Mouse (Mus musculus) ES-E14 (cell line): ENCODE measurements at regions not wholly inside any gene's neighbourhood (a gene's known extent, or its start where the extent isn't known, plus 50 kb on each side); places are given as distances from the start of the nearest gene placed in this dataset.

Experiments used
- CHD2 ChIP-seq: IDR thresholded peaks from 2 replicates; pipeline ENCODE4 v1.6.1; 2014; ENCODE audit warnings: mild to moderate bottlenecking, low read depth, low read length, inconsistent platforms
- HCFC1 ChIP-seq: IDR thresholded peaks from 2 replicates; pipeline ENCODE4 v1.6.1; 2012; ENCODE audit warnings: low read length, inconsistent platforms, borderline replicate concordance; ENCODE audit not compliant: insufficient read depth
- MAFK ChIP-seq: IDR thresholded peaks from 2 replicates; pipeline ENCODE4 v1.6.1; 2014; ENCODE audit warnings: mild to moderate bottlenecking, low read depth, low read length, inconsistent platforms; ENCODE audit not compliant: insufficient read depth
- ZNF384 ChIP-seq: IDR thresholded peaks from 2 replicates; pipeline ENCODE4 v1.6.1; 2012; ENCODE audit warnings: low read depth, low read length, inconsistent platforms

DNA sequence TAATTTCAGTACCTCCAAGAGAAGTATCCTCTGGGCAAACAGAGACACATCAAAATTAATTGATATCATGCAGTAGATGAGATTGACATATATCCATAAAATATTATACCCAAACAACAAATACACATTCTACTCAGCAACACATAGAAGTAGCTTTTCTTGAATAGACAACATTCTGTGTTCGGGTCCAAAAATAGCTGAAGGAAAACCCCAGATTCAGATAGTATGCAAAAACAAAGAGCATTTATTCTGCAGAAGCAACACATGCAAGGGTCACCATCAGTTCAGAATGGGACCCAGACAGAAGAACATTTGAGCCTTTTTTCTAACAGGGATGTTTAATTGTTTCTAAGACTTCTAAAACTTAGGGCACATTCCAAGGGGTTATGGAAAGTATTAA, 150.1 kb downstream of the Hnmt start:
- TF ChIP-seq CHD2 (no peak), HCFC1 (no peak), ZNF384 (no peak), MAFK (no peak)
